Mouse (Mus musculus) stomach, postnatal 0 days (tissue): ENCODE measurements around the gene Cdh16.

Source experiments
- CTCF ChIP-seq: IDR thresholded peaks from 2 replicates; pipeline ENCODE4 v1.5.1; 2016; ENCODE audit warnings: antibody characterized with exemption, low read depth, mild to moderate bottlenecking, moderate library complexity
- EP300 ChIP-seq: optimal IDR thresholded peaks from 2 replicates; pipeline ENCODE3; 2016; ENCODE audit warnings: antibody characterized with exemption

DNA sequence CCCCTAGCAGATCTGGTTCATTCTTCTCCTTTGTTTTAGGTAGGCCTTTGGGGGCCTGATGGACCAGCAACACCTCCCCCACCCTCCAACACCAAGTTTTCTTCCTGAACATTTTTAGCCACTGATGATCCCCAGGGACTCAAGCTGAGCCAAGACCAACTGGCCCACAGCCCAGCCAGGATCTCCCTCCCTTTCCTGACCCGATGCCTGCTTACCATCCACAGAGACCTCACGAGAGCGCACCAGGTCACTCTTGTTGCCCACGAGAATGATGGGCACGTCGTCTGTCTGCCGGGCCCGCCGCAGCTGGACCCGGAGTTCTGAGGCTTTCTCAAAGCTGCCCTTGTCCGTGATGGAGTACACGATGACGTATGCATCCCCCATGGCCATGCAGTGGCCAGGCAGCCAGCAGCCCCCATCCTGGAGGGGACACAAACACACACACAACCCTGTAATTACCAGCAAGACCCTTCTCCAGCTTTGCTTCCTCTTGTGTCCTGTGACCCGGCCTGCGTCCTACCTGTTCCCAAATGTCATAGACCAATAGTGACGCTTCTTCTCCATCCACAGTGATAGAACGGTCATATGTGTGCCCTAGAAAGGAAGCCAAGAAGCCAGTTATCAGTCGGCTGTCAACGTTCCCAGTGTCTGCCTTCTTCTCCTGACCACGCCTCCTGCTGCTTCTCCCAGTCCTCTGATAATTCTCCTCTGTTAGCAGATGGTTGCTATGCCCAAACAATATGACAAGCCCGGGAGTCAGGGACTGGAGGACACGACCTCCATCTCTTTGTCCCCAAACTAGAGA, 5.3 kb upstream of the Cdh16 start:
- TF ChIP-seq CTCF (no peak), EP300 (no peak)
